Mouse (Mus musculus) brain, embryonic 14.5 days (tissue): ENCODE data around the gene Tmem189.

Source experiments
- CTCF ChIP-seq: fragments of 200-500 bp; IDR thresholded peaks from 2 replicates; pipeline ENCODE4 v1.5.1; 2012; ENCODE audit warnings: inconsistent platforms, mild to moderate bottlenecking, moderate library complexity, borderline replicate concordance; ENCODE audit not compliant: insufficient read depth, insufficient read length; ENCODE audit errors: extremely low read depth
- POLR2A ChIP-seq: fragments of 200-500 bp; IDR thresholded peaks from 2 replicates; pipeline ENCODE4 v1.6.1; 2012; ENCODE audit warnings: mild to moderate bottlenecking, inconsistent platforms, borderline replicate concordance; ENCODE audit not compliant: poor library complexity, insufficient read depth, insufficient read length, severe bottlenecking; ENCODE audit errors: extremely low read depth

GRCm38 (mm10) chr2:167715008-167715407, 25.4 kb upstream of the Tmem189 start:
- no peak for TF ChIP-seq POLR2A
- TF ChIP-seq CTCF, result no peak
